Mouse (Mus musculus) G1E (cell line): ENCODE results near the gene Ahnak. TPM values are rescaled to one million over a fixed set of nuclear protein-coding genes. Genes with fewer than 3 reads are reported as not detected.
"Not testable (repeated sequence)": the region's sequence is repeated elsewhere in the genome, so short reads cannot be mapped to it uniquely, and the experiment has no call there.

Experiments used
- ATAC-seq: 2 replicates; pipeline ENCODE4 v1.8.0; 2016; ENCODE audit warnings: mild to moderate bottlenecking; ENCODE audit not compliant: insufficient number of reproducible peaks, poor library complexity, low FRiP score, severe bottlenecking; ENCODE audit errors: extremely low read depth
- DNase-seq: peaks from one replicate; pipeline ENCODE4 v3.0.0; 2012; ENCODE audit warnings: low spot score
- H3K27me3 ChIP-seq: 2 replicates; pipeline ENCODE4 v1.6.1; 2012; ENCODE audit warnings: mild to moderate bottlenecking, low read length, inconsistent platforms; ENCODE audit not compliant: insufficient read depth
- H3K36me3 ChIP-seq: replicated peaks from 2 replicates; pipeline ENCODE3; 2012; ENCODE audit warnings: mild to moderate bottlenecking, inconsistent platforms
- H3K4me1 ChIP-seq: 2 replicates; pipeline ENCODE4 v1.6.1; 2012; ENCODE audit warnings: low read depth, low read length, inconsistent platforms, mixed read lengths; ENCODE audit not compliant: insufficient read depth
- H3K4me3 ChIP-seq: 2 replicates; pipeline ENCODE4 v1.5.1; 2012; ENCODE audit warnings: low read depth, mild to moderate bottlenecking, inconsistent platforms, low read length, moderate library complexity, mixed read lengths
- H3K9me3 ChIP-seq: replicated peaks from 2 replicates; pipeline ENCODE4 v1.6.1; 2012; ENCODE audit warnings: inconsistent platforms
- CTCF ChIP-seq: IDR thresholded peaks from 2 replicates; pipeline ENCODE4 v1.5.1; 2012; ENCODE audit warnings: low read depth, low read length, inconsistent platforms, mixed read lengths
- GATA1 ChIP-seq: IDR thresholded peaks from 2 replicates; pipeline ENCODE4 v1.6.1; 2012; ENCODE audit warnings: borderline replicate concordance, low read length, inconsistent platforms, mixed read lengths
- GATA2 ChIP-seq: IDR thresholded peaks from 2 replicates; pipeline ENCODE4 v1.6.1; 2012; ENCODE audit warnings: low read depth, low read length, inconsistent platforms, borderline replicate concordance
- POLR2AphosphoS5 ChIP-seq: IDR thresholded peaks from 2 replicates; pipeline ENCODE4 v1.6.1; 2012; ENCODE audit warnings: low read depth, low read length, inconsistent platforms; ENCODE audit not compliant: insufficient replicate concordance
- TAL1 ChIP-seq: conservative IDR thresholded peaks from 2 replicates; pipeline ENCODE4 v1.6.1; 2012; ENCODE audit warnings: low read depth, low read length, inconsistent platforms, mixed read lengths
- polyA plus RNA-seq: library from polyadenylated mRNA; stranded (reverse); fragments of >175 nt; gene quantifications from 2 replicates; pipeline ENCODE4 v1.2.3, GENCODE M21; 2012
- total RNA-seq, 2 experiments: library from RNA; stranded (forward) in 1 of 2; stranded (reverse) in 1 of 2; fragments of 200-1000 nt in 1 of 2; fragments of >200 nt in 1 of 2; fragmentation: Nextera tagmentation in 1 of 2; gene quantifications; 2 replicates each; pipeline ENCODE4 v1.2.3; 2014 to 2017

The Ahnak gene
- total and polyA plus RNA-seq, 3 experiments = 10.4 to 124 (median 27.8) TPM

- DNase-seq = peak; percentile 88
- Histone ChIP-seq H3K9me3 (no peaks in the 10 kb centered on the region), H3K27me3 (no peaks in the 10 kb centered on the region), H3K36me3 (peaks cover 32% of the 10 kb centered on the region), H3K4me1 (peaks cover 58% of the 10 kb centered on the region), H3K4me3 (peak overlapping the region; percentile 36; the same call in 1 of the 2 replicates)
- TF ChIP-seq GATA1 = no peak
- no peak for TF ChIP-seq POLR2AphosphoS5
- TF ChIP-seq CTCF = no peak
- ATAC-seq = peak; percentile 94
Measured at GRCm38 (mm10) chr19:8997546-8997945, 8.5 kb downstream of the Ahnak start.

- peaks cover 37% of the 10 kb centered on the region for H3K36me3 ChIP-seq
- ATAC-seq (no peak), DNase-seq (no peak)
- TF ChIP-seq POLR2AphosphoS5 (no peak), GATA2 (no peak), CTCF (no peak), GATA1 (no peak), TAL1 (no peak)
- no peaks in the 10 kb centered on the region for H3K27me3 ChIP-seq
- peaks cover 48% of the 10 kb centered on the region for H3K4me1 ChIP-seq
- H3K4me3 ChIP-seq = no peak overlapping the region
- no peaks in the 10 kb centered on the region for H3K9me3 ChIP-seq
Measured at GRCm38 (mm10) chr19:8998546-8998945, 9.5 kb downstream of the Ahnak start.

- ATAC-seq (no peak), DNase-seq (no peak)
- Histone ChIP-seq H3K27me3 (no peaks in the 10 kb centered on the region), H3K36me3 (peaks cover 39% of the 10 kb centered on the region), H3K9me3 (no peaks in the 10 kb centered on the region), H3K4me3 (no peak overlapping the region), H3K4me1 (peaks cover 46% of the 10 kb centered on the region)
- TF ChIP-seq TAL1 (no peak), GATA1 (no peak), CTCF (no peak), POLR2AphosphoS5 (no peak), GATA2 (no peak)
Measured at GRCm38 (mm10) chr19:8999223-8999622, 10.1 kb downstream of the Ahnak start.

- DNase-seq, H3K4me1 ChIP-seq, H3K27me3 ChIP-seq, H3K9me3 ChIP-seq, ATAC-seq, H3K4me3 ChIP-seq: not testable (repeated sequence)
- H3K36me3 ChIP-seq = peaks cover 15% of the 10 kb centered on the region
Measured at GRCm38 (mm10) chr19:9006915-9007314, 17.8 kb downstream of the Ahnak start.

- no peaks in the 10 kb centered on the region for H3K9me3 ChIP-seq
- ATAC-seq (no peak), DNase-seq (no peak)
- 0 out of 2 replicates have a peak, but pooled peaks cover 5% of the 10 kb centered on the region for H3K27me3 ChIP-seq
- H3K4me1 ChIP-seq = peaks cover 6% of the 10 kb centered on the region
- TF ChIP-seq TAL1 = no peak
- TF ChIP-seq GATA2 = no peak
- H3K36me3 ChIP-seq = peaks cover 9% of the 10 kb centered on the region
- no peak overlapping the region for H3K4me3 ChIP-seq
Measured at GRCm38 (mm10) chr19:9019298-9019697, 30.2 kb downstream of the Ahnak start.

GRCm38 (mm10) chr19:9023021-9023778, 34.1 kb downstream of the Ahnak start:
- Histone ChIP-seq H3K36me3 (no peaks in the 10 kb centered on the region), H3K9me3 (no peaks in the 10 kb centered on the region), H3K4me3 (no peak overlapping the region), H3K27me3 (peaks cover 9% of the 10 kb centered on the region), H3K4me1 (peaks cover 31% of the 10 kb centered on the region)
- DNase-seq (no peak), ATAC-seq (no peak)
- no peak for TF ChIP-seq CTCF
- TF ChIP-seq TAL1 = no peak
- TF ChIP-seq GATA2 = no peak

GRCm38 (mm10) chr19:9025562-9026257, 36.6 kb downstream of the Ahnak start:
- Histone ChIP-seq H3K27me3 (peaks cover 20% of the 10 kb centered on the region), H3K36me3 (no peaks in the 10 kb centered on the region), H3K4me1 (peaks cover 35% of the 10 kb centered on the region), H3K9me3 (no peaks in the 10 kb centered on the region), H3K4me3 (no peak overlapping the region)
- no peak for DNase-seq
- TF ChIP-seq CTCF (no peak), TAL1 (no peak), POLR2AphosphoS5 (no peak), GATA1 (no peak), GATA2 (no peak)
- no peak for ATAC-seq
